Comparison of ENCODE assay signal across 10 mouse cellular contexts in genomic region chr12:100530871-100531270, GRCm38 (mm10). TPM values are rescaled to one million over a fixed set of nuclear protein-coding genes. Genes with fewer than 3 reads are reported as not detected.
DNase-seq lines count a peak whose midpoint lies in the region; ATAC-seq and TF ChIP-seq lines count a peak whose summit lies in the region.
"Had no signal": no experiment of that assay in that cellular context is flagged by ENCODE, and none has a peak within 500 bp of the region (broad histone marks: within the 10 kb centered on the region; RNA-seq: fewer than 3 reads in every experiment).

No protein-coding gene starts in this region.

- peaks cover 5% of the 10 kb centered on the region for H3K4me1 ChIP-seq in limb, embryonic 11.5 days (ENCODE audit: control insufficient read depth, insufficient read depth, low read length)
- H3K4me1 ChIP-seq in limb, embryonic 10.5 days, result peaks cover 41% of the 10 kb centered on the region
- H3K4me1 ChIP-seq in liver, postnatal 0 days (ENCODE audit: insufficient read depth), result peaks cover 17% of the 10 kb centered on the region

- no peaks in the 10 kb centered on the region for H3K27me3 ChIP-seq in limb, embryonic 11.5 days (ENCODE audit: control insufficient read depth, insufficient read depth, low read length)
- H3K27me3 ChIP-seq in limb, embryonic 10.5 days (ENCODE audit: low read depth, poor library complexity, severe bottlenecking), result no peaks in the 10 kb centered on the region
- no peaks in the 10 kb centered on the region for H3K27me3 ChIP-seq in liver, postnatal 0 days (ENCODE audit: insufficient read depth, low read length)

- no peak overlapping the region for H3K9ac ChIP-seq in limb, embryonic 11.5 days (ENCODE audit: low read length)
- H3K9ac ChIP-seq in liver, postnatal 0 days (replicated peaks), result no peak overlapping the region

- 75% methylated on average over 5 of the region's 5 CpGs for WGBS in limb, embryonic 11.5 days
- WGBS in limb, embryonic 10.5 days, result 85% methylated on average over 5 of the region's 5 CpGs
- 34% methylated on average over 5 of the region's 5 CpGs for WGBS in liver, postnatal 0 days (ENCODE audit: insufficient replicate concordance)

- peak; percentile 16 for DNase-seq in limb, embryonic 11.5 days (ENCODE audit: low spot score)
- DNase-seq in limb, embryonic 10.5 days (ENCODE audit: low spot score), result no peak
- peak; percentile 30 for DNase-seq in CD4-positive, CD25-positive, alpha-beta regulatory T cell, adult 2 months (ENCODE audit: low read depth, low spot score)
- DNase-seq in liver, postnatal 0 days, result peak; percentile 13
- no peak for DNase-seq in cerebellum, adult 11 months
- no peak for DNase-seq in kidney, postnatal 25 days
- DNase-seq: adrenal gland, postnatal 25 days; cerebellum, adult 9-10 months had no signal

- H3K4me2 ChIP-seq in limb, embryonic 11.5 days (ENCODE audit: low read depth, severe bottlenecking), result no peak overlapping the region
- no peak overlapping the region for H3K4me2 ChIP-seq in liver, postnatal 0 days (ENCODE audit: low read depth, low read length)

- H3K27ac ChIP-seq in limb, embryonic 11.5 days (replicated peaks; ENCODE audit: low read depth, low read length), result no peak overlapping the region
- no peak overlapping the region for H3K27ac ChIP-seq in limb, embryonic 10.5 days
- H3K27ac ChIP-seq in liver, postnatal 0 days (ENCODE audit: low read depth), result peak overlapping the region; percentile 55

- no peak overlapping the region for H3K4me3 ChIP-seq in limb, embryonic 11.5 days (ENCODE audit: low read depth, low read length)
- no peak overlapping the region for H3K4me3 ChIP-seq in limb, embryonic 10.5 days
- H3K4me3 ChIP-seq in liver, postnatal 0 days (ENCODE audit: low read depth, low read length), result no peak overlapping the region

- no peak for TF ChIP-seq CTCF in liver, postnatal 0 days (IDR thresholded peaks at IDR 0.05; ENCODE audit: low read depth)

- TF ChIP-seq EP300 in liver, postnatal 0 days (IDR thresholded peaks at IDR 0.05; ENCODE audit: low read depth), result peak; percentile 61

- H3K9me3 ChIP-seq in limb, embryonic 11.5 days (ENCODE audit: control insufficient read depth, low read length), result no peaks in the 10 kb centered on the region
- H3K9me3 ChIP-seq in limb, embryonic 10.5 days (replicated peaks), result no peaks in the 10 kb centered on the region
- no peaks in the 10 kb centered on the region for H3K9me3 ChIP-seq in liver, postnatal 0 days (ENCODE audit: low read length)

- no peaks in the 10 kb centered on the region for H3K36me3 ChIP-seq in limb, embryonic 11.5 days (ENCODE audit: control insufficient read depth, insufficient read depth, low read length)
- no peaks in the 10 kb centered on the region for H3K36me3 ChIP-seq in limb, embryonic 10.5 days
- no peaks in the 10 kb centered on the region for H3K36me3 ChIP-seq in liver, postnatal 0 days (replicated peaks; ENCODE audit: insufficient read depth, low read length)

- no peak for ATAC-seq in limb, embryonic 11.5 days (ENCODE audit: insufficient number of reproducible peaks, low FRiP score, low TSS enrichment, low read depth)
- ATAC-seq in activated CD4-positive, CD25-positive, alpha-beta regulatory T cell, adult 4 months, result peak; percentile 66
- peak; percentile 38 for ATAC-seq in liver, postnatal 0 days
- ATAC-seq: forebrain, embryonic 16.5 days had no signal

RNA-seq across cellular contexts. Expression of gene Ttc7b, which starts 10.2 kb away (rescaled TPM):
- 7.0 and 9.8 TPM in 2 replicates for polyA plus RNA-seq in limb, embryonic 11.5 days (2014; fragmentation: Nextera tagmentation; extraction: Ambion mirVana)
- 4.3 and 4.7 TPM in 2 replicates for polyA plus RNA-seq in limb, embryonic 10.5 days (2016; fragmentation: Nextera tagmentation; extraction: Ambion mirVana)
- polyA plus RNA-seq in activated CD4-positive, CD25-positive, alpha-beta regulatory T cell, adult 4 months (2017; shearing (Covaris generic)), result 1 to 10 TPM; 3.1 to 3.2 TPM
- polyA plus RNA-seq in liver, postnatal 0 days (2015; fragmentation: Nextera tagmentation; extraction: Ambion mirVana), result 2.2 and 3.3 TPM in 2 replicates

Comparison
In these comparisons a context has a peak if more than half of its experiments do, and no peak if none do; other contexts are left out.
1. DNase-seq: peak in limb, embryonic 11.5 days (single experiment), CD4-positive, CD25-positive, alpha-beta regulatory T cell, adult 2 months (single experiment) and liver, postnatal 0 days (single experiment); none in limb, embryonic 10.5 days (single experiment), cerebellum, adult 11 months (single experiment) and kidney, postnatal 25 days (0 of 2).